Mouse (Mus musculus) kidney, embryonic 14.5 days (tissue): ENCODE measurements around the gene Snx9. TPM values are rescaled to one million over a fixed set of nuclear protein-coding genes. Genes with fewer than 3 reads are reported as not detected.

Experiments used
- ATAC-seq: fragments of 200-750 bp; cut with Nextera tagmentation; 2 replicates; pipeline ENCODE4 v1.8.0; 2017; ENCODE audit warnings: moderate number of reproducible peaks, mild to moderate bottlenecking, moderate TSS enrichment, moderate library complexity; ENCODE audit not compliant: low FRiP score, low TSS enrichment
- H3K27ac ChIP-seq: fragments of 300-500 bp; sonication (generic); 2 replicates; pipeline ENCODE4 v1.5.1; 2014; ENCODE audit warnings: low read depth, mild to moderate bottlenecking, low read length, moderate library complexity, mixed read lengths
- H3K27me3 ChIP-seq: fragments of 300-500 bp; sonication (generic); 2 replicates; pipeline ENCODE4 v1.6.1; 2014; ENCODE audit warnings: mild to moderate bottlenecking, low read length; ENCODE audit not compliant: control insufficient read depth, insufficient read depth
- H3K36me3 ChIP-seq: fragments of 300-500 bp; sonication (generic); 2 replicates; pipeline ENCODE4 v1.6.1; 2014; ENCODE audit warnings: low read length, mixed read lengths; ENCODE audit not compliant: control insufficient read depth, insufficient read depth
- H3K4me1 ChIP-seq: fragments of 300-500 bp; sonication (generic); 2 replicates; pipeline ENCODE4 v1.6.1; 2014; ENCODE audit warnings: low read length, mixed read lengths; ENCODE audit not compliant: control insufficient read depth, insufficient read depth
- H3K4me2 ChIP-seq: fragments of 300-500 bp; sonication (generic); replicated peaks from 2 replicates; pipeline ENCODE4 v1.6.1; 2014; ENCODE audit warnings: low read depth, mild to moderate bottlenecking, low read length
- H3K4me3 ChIP-seq: fragments of 300-500 bp; sonication (generic); 2 replicates; pipeline ENCODE4 v1.5.1; 2014; ENCODE audit warnings: mild to moderate bottlenecking, low read length
- H3K9ac ChIP-seq: fragments of 300-500 bp; sonication (generic); 2 replicates; pipeline ENCODE4 v1.6.1; 2014; ENCODE audit warnings: low read depth, mild to moderate bottlenecking, low read length, moderate library complexity
- H3K9me3 ChIP-seq: fragments of 300-500 bp; sonication (generic); 2 replicates; pipeline ENCODE4 v1.6.1; 2016; ENCODE audit warnings: low read length; ENCODE audit not compliant: control insufficient read depth
- WGBS: fragments of 180-500 bp; shearing (Covaris S2); extraction: QIAGEN DNeasy Blood & Tissue Kit; methylation state at CpG from one replicate; pipeline ENCODE4 v1.1.7; 2014; 5-methylcytosine and 5-hydroxymethylcytosine counted together
- polyA plus RNA-seq: library from polyadenylated mRNA; unstranded; fragments of >200 nt; fragmentation: Nextera tagmentation; extraction: Ambion mirVana; gene quantifications from 2 replicates; pipeline ENCODE4 v1.2.1, GENCODE M21; 2014

Gene Snx9
- polyA plus RNA-seq, 1 experiment from 2014 or later, result 44.5 TPM

DNA sequence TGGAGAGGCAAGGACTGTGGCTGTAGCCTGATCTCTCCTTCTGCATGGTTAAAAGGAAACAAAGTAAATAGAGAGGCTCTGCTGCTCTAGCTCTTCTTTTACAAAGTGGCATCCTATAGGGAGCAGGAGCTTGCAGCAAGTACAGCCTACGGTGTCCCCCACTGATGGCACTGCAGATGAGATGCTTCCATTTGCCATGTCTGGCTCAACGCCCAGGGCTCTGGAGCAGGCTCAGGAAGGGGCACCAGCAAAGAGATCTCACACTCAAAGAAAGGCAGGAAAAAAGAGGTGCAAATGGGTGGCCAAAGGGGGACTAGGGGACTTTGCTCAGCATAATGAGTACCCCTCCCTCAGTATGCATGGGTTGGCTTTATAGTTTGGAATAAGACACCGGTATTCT lies 7.0 kb upstream of the Snx9 start:
- H3K4me3 ChIP-seq, result no peak overlapping the region
- no peaks in the 10 kb centered on the region for H3K4me1 ChIP-seq
- no peak overlapping the region for H3K9ac ChIP-seq
- no peaks in the 10 kb centered on the region for H3K36me3 ChIP-seq
- WGBS, result 83% methylated on average over 3 of the region's 3 CpGs
- H3K4me2 ChIP-seq, result no peak overlapping the region
- no peak for ATAC-seq
- no peaks in the 10 kb centered on the region for H3K27me3 ChIP-seq
- H3K27ac ChIP-seq, result no peak overlapping the region
- peaks cover 2% of the 10 kb centered on the region; the same call in 1 of the 2 replicates for H3K9me3 ChIP-seq

DNA sequence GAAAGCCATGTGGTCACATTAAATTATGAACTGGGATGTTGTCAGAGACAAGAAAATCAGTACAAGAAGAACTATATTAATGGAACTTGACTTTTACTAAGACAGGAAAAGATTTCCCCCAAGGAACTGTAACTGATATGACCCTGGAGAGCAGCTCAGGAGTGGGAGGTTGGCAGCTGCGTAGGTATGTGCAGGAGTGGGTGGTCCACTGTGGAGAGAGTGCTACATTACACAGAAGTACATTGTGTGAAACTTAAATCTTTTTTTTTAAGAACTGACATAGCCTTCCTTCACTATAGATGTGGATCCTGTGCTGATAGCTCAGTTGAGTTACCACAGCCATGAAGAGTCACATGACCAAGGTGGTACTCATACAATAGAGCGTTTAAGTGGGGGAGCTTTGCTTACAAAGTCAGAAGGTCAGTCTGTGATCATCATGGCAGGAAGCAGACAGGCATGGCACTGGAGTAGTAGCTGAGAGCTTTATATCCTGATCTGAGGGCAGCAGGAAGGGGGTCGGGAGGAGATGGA lies 6.3 kb upstream of the Snx9 start:
- H3K36me3 ChIP-seq, result no peaks in the 10 kb centered on the region
- H3K9ac ChIP-seq, result no peak overlapping the region
- ATAC-seq, result peak; percentile 65
- peaks cover 2% of the 10 kb centered on the region; the same call in 1 of the 2 replicates for H3K9me3 ChIP-seq
- H3K27me3 ChIP-seq, result no peaks in the 10 kb centered on the region
- H3K4me2 ChIP-seq, result no peak overlapping the region
- H3K4me3 ChIP-seq, result no peak overlapping the region
- H3K4me1 ChIP-seq, result no peaks in the 10 kb centered on the region
- WGBS, result 17% methylated on average over 3 of the region's 3 CpGs
- H3K27ac ChIP-seq, result no peak overlapping the region

DNA sequence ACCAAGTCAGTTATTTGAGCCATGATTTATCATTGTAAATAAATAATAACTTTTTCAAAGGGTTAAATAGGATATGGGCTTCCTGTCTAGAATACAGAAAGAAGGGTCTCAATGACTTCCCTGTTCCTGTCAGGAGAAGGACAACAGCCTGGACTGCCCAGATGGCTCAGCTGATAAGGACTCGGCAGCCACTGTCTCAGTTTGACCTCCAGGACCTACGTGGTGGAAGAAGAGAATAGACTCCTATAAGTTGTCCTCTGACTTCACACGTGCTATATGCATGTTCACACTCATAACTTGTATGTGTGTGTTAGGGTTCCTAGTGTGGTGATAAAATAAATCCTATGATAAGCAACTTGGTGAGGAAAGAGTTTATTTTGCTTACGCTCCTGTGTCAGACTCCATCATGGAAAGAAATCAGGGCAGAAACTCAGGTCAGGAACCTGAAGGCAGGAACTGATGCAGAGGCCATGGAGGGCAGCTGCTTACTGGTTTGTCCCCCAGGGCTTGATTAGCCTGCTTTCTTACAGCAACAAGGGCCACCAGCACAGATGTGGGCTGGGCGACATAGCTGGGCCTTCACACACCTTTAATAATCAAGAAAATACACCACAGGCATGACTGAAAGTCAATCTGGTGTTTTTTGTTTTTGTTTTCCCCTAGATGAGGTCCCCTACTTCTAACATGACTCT lies 1.4 kb upstream of the Snx9 start:
- no peak overlapping the region for H3K4me3 ChIP-seq
- no peak overlapping the region; the same call in 1 of the 2 replicates for H3K4me2 ChIP-seq
- peaks cover 14% of the 10 kb centered on the region for H3K4me1 ChIP-seq
- no peaks in the 10 kb centered on the region for H3K9me3 ChIP-seq
- no peaks in the 10 kb centered on the region for H3K27me3 ChIP-seq
- 74% methylated on average over 5 of the region's 5 CpGs for WGBS
- no peak overlapping the region for H3K9ac ChIP-seq
- H3K27ac ChIP-seq, result no peak overlapping the region
- H3K36me3 ChIP-seq, result no peaks in the 10 kb centered on the region
- no peak for ATAC-seq

DNA sequence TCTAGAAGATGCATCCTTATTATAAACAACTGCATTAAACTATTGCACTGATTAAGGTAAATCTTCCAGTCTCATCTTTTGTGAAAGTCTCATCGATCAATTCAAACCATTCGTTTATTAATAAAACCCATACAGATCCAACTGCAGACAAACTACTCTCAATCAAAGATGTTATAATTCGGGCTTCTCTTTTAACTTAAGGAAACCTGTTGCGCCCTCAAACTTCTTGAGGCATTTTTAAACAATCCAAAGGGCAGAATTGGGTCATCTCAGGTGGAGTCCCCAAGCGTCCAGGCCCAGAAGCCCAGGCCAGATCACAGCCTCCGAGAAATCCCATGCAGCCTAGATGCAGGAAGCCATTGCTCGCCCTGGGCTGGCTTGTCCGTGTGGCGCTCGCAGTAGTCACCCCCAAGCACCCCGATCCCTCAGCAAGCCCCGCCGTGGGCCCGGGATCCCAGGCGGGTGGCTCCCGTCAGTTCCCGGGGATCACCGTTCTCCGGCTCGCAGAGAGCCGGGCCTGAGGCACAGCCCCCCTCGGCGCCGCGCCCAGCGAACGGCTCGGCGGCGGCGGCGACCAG lies 490 bp upstream of the Snx9 start:
- H3K4me2 ChIP-seq, result peak overlapping the region; percentile 80
- no peaks in the 10 kb centered on the region for H3K27me3 ChIP-seq
- peak overlapping the region; percentile 87 for H3K4me3 ChIP-seq
- peaks cover 16% of the 10 kb centered on the region for H3K4me1 ChIP-seq
- peak overlapping the region; percentile 99 for H3K27ac ChIP-seq
- H3K36me3 ChIP-seq, result no peaks in the 10 kb centered on the region
- 7% methylated on average over 25 of the region's 32 CpGs for WGBS
- H3K9ac ChIP-seq, result peak overlapping the region; percentile 98
- peak; percentile 63 for ATAC-seq
- no peaks in the 10 kb centered on the region for H3K9me3 ChIP-seq

DNA sequence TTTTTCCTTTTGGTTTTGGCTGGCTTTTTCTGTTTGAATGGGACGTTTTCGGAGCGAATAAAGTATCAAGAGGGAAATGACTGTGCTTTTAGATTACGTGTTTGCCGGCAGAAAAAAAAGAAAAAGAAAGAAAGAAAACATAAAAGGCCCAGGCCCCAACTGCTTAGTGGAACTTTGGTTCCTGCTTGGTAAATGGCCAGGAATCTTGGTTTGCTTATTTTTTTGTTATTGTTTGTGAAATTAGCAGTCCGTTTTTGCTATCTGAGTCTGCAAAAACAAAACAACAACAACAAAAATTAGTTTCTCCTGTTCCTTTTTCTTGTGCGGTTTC lies 779 bp downstream of the Snx9 start:
- Histone ChIP-seq H3K9ac (peak overlapping the region; percentile 98), H3K27ac (peak overlapping the region; percentile 99), H3K9me3 (no peaks in the 10 kb centered on the region), H3K4me3 (peak overlapping the region; percentile 87), H3K36me3 (no peaks in the 10 kb centered on the region), H3K4me2 (peak overlapping the region; percentile 80), H3K4me1 (peaks cover 17% of the 10 kb centered on the region), H3K27me3 (no peaks in the 10 kb centered on the region)
- WGBS, result 2% methylated on average over 7 of the region's 7 CpGs
- no peak for ATAC-seq

DNA sequence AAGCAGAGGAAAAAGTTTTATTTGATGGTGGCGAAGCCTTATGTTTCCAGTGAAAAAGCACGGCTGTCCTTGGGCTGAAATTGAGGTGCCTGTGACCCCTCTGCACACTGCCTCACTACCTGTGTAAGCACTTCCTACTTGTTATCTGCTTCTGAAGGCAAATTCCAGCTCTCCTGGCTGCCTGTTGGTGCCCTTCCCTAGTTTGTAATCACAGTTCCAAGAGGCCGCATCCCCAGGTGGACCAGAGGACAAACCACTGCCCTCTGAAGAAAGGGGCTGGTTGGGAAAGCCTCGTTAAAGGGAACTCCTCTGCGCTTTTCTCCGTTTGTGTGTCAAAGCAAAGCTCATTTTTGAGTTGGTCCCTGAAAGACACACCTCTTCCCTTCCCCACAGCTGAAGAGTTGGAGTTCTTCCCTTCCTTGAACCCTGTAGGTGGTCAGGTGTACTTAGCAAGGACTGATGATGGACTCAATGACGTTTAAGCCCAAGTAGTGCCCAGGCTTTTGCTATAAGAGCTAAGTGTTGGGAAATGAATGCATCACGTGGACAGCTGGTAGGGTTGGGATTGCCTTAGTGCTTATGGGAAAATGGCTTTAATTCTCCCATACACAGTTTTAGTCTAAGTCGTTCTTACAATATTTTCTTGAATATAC lies 2.0 kb downstream of the Snx9 start:
- Histone ChIP-seq H3K4me1 (peaks cover 20% of the 10 kb centered on the region), H3K9me3 (no peaks in the 10 kb centered on the region), H3K4me2 (peak overlapping the region; percentile 80), H3K4me3 (no peak overlapping the region; the same call in 1 of the 2 replicates), H3K27me3 (no peaks in the 10 kb centered on the region), H3K27ac (no peak overlapping the region), H3K36me3 (no peaks in the 10 kb centered on the region), H3K9ac (no peak overlapping the region)
- WGBS, result 71% methylated on average over 9 of the region's 9 CpGs
- no peak for ATAC-seq

DNA sequence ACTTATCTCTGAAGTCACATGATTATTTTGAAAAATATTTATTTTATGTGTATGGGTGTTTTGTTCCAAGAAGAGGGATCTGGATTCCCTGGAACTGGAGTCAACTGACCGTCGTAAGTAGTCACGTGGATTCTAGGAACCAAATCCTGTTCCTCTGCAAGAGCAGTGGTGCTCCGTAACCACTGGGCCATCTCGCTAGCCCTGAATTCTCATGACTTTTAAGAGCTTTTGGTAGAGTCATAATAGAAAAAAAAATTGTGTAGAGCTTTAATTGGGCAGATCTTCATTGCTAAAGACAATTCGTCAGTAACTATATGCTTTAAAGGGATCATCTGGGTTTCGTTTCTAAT lies 2.5 kb downstream of the Snx9 start:
- Histone ChIP-seq H3K36me3 (no peaks in the 10 kb centered on the region), H3K4me2 (no peak overlapping the region; the same call in 1 of the 2 replicates), H3K4me1 (peaks cover 20% of the 10 kb centered on the region), H3K9me3 (no peaks in the 10 kb centered on the region), H3K9ac (no peak overlapping the region), H3K4me3 (no peak overlapping the region), H3K27ac (no peak overlapping the region), H3K27me3 (no peaks in the 10 kb centered on the region)
- ATAC-seq, result no peak
- 92% methylated on average over 7 of the region's 7 CpGs for WGBS

DNA sequence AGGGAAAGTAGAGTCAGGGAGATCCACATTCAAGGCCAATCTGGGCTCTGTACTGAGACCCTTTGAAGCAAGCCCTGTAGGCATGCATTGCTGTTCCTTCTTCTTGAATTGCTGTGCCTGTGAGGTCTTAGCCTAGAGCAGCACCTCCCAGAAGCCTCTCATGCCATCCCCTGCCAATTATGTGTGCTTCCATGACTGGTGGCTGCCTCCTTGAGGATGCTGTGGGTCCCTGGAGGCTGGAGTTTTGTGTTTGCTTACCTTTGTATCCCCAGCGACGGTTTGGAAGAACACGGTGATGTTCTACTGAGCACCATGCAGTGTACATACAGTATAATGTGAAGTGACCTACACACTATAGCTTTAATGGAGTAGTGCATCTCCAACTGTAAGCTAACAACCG lies 4.2 kb downstream of the Snx9 start:
- H3K4me1 ChIP-seq, result peaks cover 32% of the 10 kb centered on the region
- no peak overlapping the region for H3K4me3 ChIP-seq
- ATAC-seq, result no peak
- no peak overlapping the region for H3K27ac ChIP-seq
- H3K9me3 ChIP-seq, result no peaks in the 10 kb centered on the region
- H3K4me2 ChIP-seq, result no peak overlapping the region
- H3K36me3 ChIP-seq, result no peaks in the 10 kb centered on the region
- WGBS, result 86% methylated on average over 4 of the region's 4 CpGs
- H3K27me3 ChIP-seq, result no peaks in the 10 kb centered on the region
- H3K9ac ChIP-seq, result no peak overlapping the region

DNA sequence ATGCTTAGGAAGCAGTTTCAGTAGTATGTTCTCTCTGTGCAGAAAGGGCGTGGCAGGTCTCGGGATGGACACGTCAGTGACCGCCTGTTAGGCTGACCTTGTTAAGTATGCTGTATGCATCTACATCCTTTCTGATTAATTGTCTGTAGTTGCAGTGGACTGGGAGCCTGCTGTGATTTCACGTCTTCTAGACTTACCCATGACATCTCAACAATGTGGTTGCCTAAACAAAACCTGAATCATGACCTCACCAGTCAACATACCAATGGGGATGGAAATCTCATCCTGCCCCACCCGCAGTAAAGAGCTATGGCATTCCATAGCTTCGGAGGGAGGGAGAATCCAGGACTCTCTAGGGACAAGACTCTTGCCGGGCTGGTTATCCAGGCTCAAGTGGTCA lies 5.0 kb downstream of the Snx9 start:
- H3K4me1 ChIP-seq, result peaks cover 32% of the 10 kb centered on the region
- no peak overlapping the region for H3K4me3 ChIP-seq
- no peaks in the 10 kb centered on the region for H3K27me3 ChIP-seq
- ATAC-seq, result no peak
- no peak overlapping the region for H3K4me2 ChIP-seq
- no peaks in the 10 kb centered on the region for H3K36me3 ChIP-seq
- no peak overlapping the region for H3K9ac ChIP-seq
- H3K9me3 ChIP-seq, result no peaks in the 10 kb centered on the region
- 70% methylated on average over 8 of the region's 8 CpGs for WGBS
- no peak overlapping the region for H3K27ac ChIP-seq
